Mouse (Mus musculus) monocyte, adult 2 months (primary cell): ENCODE data around the gene Ahdc1.
"Not testable (repeated sequence)": the region's sequence is repeated elsewhere in the genome, so short reads cannot be mapped to it uniquely, and the experiment has no call there.

ENCODE experiments used
- DNase-seq, 2 experiments: peaks; one replicate each; pipeline ENCODE4 v3.0.0; 2022; ENCODE audit warnings: low spot score in 2 of 2, low read depth in 1 of 2

The Ahdc1 gene

DNA sequence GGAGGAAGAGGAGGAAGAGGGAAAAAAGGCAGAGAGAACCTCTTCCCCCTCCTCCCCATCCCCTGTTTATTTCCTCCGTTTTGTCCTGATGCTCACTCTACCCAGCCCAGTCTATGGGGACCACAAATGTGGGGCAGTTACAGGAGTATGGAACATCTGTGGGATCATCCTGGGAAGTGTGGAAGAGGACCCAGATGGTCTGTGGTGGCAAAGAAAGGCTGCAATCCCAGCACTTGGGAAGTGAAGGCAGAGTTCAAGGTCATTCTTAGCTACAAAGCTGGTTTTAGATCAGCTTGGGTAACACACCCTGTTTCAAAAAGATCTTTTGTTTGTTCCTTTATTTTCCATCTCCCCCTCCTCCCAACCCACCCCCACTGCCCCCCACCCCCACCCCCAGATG, 83.2 kb downstream of the Ahdc1 start:
- no peak for DNase-seq

DNA sequence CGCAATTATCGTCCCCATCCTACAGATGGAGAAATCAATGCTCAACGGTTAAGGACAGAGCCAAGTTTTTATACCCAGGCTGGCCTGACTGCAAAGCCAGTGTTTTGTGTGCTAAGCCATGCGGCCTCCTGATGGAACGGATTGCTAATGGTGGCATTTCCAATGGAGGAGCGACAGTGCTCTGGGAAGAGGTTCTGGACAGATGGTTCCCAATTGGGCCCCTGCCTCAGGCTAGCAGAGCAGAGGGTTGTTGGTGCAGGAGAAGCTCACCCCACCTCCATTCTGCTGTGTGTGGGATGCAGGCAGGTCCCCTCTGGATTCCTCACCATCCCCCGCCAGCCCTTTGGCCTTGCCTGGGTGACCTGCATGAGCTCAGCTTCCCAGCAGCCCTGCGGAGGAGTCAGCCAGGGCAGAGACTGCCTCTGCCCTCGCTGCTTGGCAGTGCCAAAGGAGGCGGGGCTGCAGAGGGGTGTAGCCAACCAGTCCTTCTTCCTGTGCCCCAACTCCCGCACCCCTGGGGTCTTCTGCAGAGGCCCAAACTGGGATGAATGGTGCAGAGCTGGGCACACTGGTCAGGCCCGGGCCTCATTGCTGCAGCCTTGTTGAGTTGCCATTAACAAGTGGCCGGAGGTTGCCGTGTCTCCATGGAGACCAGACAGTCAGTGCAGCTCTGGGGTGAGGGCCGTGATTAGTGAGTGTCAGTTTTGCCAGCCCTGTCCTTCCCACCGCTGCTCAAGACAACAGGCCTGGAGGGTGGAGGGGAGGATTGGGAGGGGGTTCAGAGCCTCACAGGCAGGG, 84.1 kb downstream of the Ahdc1 start:
- DNase-seq = no peak

DNA sequence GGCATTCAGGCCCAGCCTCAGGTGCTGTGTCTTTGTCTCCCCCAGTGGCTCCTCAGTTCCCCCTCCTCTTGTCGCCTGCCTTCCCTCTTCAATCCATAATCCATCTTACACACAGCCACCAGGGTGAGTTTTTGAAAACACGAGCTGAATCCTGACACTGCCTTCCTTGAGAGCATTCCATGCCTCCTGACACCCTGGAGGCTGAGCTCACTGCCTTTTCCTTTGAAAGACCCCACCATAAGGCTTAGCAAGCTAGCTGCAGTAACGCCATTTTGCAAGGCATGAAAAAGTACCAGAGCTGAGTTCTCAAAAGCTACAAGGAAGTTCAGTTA, 84.6 kb downstream of the Ahdc1 start:
- DNase-seq = not testable (repeated sequence)

DNA sequence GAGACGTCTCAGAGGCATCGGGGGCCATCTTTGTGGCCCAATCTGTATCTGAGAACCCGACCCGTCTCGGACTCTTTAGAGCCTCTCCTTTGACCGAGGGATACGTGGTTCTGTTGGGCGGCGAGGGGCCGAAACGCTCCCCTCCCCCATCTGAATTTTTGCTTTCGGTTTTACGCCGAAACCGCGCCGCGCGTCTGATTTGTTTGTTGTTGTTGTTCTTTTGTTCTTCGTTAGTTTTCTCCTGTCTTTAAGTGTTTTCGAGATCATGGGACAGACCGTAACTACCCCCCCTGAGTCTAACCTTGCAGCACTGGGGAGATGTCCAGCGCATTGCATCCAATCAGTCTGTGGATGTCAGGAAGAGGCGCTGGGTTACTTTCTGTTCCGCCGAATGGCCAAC, 85.6 kb downstream of the Ahdc1 start:
- DNase-seq = not testable (repeated sequence)

DNA sequence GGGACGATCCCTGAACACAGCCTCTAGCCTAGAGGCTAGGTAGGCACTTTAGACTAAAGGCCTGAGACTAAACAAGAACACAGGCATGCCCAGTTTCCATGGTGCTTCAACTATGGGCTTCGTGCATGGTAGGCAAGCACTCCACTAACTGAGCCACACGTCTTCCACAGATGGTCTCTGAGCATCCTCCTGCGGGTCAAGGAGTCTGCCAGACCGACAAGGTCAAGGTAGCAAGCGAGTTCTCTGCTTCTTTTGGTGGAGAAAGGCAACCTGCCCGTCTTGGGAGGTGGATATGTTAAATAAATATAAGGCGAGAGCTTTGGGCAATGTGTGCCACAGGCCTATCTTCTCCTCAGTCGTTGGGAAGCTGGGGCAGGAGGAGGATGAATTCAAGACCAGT, 90.7 kb downstream of the Ahdc1 start:
- DNase-seq = no peak

DNA sequence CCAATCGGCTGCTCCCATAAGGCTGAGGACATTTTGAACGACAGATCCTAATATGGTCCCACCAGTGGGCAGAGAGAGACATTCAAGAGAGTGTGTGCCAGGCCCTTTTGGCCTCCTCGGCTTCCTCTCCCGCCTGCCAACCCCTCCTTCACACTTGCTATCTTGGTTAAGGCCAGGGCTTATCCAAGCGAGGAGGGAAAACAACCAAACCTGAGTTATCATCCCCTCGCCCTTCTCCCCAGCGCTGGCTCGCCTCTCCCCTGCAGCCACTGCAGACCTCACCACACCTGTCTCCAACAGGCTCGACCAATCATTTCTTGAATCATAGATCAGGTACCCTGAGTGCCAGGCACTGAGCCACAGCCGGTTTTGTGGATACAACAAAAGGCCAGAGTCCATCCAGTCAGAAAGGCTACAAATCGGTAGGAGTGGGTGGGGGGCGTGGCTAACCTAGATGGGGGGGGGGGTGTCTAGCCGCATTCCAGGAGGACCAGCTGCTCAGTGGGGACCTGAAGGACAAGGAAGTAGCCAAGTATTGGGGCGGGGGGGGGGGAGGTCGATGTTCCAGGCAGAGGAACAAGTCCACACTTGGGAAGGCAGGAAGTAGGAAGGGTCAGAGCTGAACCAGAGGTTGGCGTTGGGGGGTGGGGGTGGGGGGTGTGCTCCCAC, 92.6 kb downstream of the Ahdc1 start:
- DNase-seq = no peak

DNA sequence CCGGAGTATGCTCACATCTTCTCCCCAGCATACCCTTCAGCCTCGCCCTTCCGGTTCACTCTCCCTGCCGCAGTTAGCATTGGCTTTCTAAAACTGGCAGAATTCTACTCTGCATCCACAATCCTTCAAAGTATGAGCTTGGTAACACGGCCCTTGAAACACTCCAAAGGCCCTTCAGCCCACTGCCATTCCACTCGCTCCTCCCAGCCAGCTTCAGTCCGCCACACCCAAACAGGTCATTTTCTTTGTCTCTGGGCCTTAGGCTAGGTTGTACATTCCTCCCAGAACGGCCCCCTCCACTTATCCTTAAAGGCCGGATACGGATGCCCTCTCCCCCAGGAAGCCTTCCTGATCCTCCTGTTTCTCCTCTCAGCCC, 93.1 kb downstream of the Ahdc1 start:
- no peak for DNase-seq

DNA sequence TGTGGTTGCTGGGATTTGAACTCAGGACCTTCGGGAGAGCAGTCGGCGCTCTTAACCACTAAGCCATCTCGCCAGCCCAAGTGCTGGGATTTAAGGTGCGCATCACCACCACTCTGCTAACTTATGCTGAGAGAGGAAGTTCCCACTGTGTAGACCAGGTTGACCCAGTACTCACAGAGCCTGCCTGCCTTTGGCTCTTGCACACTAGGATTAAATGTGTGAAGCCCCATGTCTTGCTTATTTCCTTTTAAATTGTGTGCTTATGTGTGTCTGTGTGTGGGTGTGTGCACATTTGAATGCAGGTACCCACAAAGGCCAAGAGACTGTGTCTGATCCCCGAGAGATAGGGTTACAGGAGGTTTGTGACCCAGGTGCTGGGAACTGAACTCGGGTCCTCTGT, 95.6 kb downstream of the Ahdc1 start:
- DNase-seq = no peak

DNA sequence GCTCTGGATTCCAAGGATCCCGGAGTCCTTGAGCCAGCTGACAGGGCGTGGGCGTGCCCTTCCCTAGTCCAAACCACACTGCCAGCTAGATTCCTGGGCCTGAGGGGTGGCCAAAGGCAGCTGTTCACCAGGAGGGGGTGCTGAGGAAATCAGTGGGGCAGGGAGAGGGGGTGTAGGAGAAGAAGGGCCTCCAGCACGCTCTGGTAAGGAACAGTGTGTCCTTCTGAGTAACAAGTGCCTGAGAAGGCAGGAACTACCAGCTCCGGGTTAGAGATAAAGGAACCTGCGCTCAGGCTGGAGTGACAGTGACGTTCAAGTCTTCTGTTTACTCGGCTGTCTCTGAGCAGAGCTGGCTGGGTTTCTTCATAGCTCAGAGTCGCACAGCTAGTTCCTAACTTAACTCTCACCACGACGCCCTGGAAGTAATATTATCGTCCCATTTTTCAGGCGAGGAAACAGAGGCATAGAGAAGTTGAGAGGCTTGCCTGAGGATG, 96.8 kb downstream of the Ahdc1 start:
- DNase-seq = no peak

DNA sequence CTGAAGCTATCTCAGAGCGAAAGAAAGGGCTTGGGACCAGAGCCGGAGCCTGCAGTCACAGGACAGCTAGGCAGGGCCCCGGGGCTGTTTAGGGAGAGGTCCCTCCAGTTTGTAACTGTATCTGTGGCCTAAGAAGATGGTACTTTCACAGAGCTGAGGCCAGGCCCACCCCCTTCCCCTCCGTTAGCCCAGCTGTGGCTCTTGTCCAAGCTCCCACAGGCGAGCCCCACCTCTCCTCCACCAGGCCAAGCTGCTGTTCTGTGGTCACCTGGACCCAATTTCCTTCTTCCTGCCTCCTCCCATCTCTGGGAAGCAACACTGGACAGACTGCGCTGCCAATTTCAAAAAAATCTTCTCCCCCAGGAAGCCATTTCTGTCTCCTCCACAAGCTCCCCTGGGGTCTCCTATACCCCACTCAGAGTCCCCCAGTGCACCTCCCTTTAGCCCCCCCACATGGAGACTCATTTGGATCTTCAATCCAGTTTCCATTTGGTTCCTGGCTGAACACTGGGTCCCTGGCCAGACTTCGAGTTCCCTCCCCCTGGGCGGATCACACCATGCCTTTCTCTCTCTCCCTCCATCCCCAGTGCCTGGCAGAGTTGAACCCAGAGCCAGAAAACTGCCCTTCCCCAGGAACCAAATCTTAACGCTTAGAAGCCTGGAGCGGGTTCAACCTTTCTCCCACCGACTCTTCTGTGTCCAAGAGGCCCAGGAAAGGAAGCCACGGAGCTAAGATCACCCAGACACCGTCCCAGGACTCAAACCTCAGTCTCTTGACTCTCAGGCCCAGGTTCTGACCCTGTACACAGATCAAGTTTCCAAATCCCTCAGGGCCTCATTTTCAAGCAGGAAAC, 97.6 kb downstream of the Ahdc1 start:
- DNase-seq = no peak

DNA sequence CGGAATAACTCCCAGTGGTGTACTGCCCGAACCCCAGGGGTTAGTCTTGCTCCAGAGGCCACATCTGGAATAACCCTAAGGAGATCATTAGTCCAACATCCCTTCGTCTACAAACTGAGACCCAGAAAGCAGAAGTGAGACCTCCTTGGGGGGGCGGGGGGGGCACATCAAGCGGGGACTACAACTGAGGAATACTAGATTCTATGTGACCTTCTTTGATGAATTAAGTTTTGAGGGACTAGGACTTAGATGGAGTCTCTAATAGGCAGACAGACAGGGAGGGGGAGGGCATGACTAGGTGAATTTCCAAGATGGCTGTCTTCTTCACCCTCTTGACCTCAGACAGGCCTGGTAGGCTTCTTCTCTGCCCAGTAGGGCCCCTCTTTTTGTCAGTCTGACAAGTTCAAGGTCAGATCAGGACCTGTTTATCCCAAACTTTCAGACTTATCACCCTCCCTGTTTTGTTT, 98.3 kb downstream of the Ahdc1 start:
- DNase-seq = no peak

DNA sequence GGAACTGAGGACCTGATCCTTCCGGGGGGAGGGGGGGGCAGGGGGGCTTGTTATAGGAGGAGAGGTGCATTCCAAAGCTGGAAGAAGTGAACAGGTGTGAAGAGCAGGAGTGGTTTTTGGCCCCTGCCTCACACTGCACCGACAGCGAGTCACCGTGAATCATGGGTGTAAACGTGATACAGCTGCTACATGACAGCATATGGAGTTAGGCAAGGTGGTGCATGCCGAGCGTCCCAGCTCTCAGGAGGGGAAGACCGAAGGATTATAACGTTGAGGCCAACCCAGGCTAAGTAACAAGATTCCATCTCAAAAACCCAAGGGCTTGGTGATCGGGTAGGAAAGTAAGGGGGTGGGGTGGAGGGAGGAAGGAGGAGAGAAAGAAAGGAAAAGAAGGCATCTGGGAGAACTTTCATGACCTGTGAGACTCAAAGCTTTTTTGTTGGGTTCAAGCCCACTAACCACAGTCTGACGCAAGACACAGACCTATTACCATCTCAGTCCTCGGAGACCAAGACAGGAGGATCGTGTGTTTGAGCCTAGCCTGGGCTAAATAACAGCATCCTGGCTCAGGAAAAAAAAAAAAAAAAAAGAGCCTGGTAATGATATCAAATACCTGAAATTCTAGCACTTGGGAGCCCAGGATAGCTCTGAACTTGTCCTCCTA, 101.2 kb downstream of the Ahdc1 start:
- no peak for DNase-seq

DNA sequence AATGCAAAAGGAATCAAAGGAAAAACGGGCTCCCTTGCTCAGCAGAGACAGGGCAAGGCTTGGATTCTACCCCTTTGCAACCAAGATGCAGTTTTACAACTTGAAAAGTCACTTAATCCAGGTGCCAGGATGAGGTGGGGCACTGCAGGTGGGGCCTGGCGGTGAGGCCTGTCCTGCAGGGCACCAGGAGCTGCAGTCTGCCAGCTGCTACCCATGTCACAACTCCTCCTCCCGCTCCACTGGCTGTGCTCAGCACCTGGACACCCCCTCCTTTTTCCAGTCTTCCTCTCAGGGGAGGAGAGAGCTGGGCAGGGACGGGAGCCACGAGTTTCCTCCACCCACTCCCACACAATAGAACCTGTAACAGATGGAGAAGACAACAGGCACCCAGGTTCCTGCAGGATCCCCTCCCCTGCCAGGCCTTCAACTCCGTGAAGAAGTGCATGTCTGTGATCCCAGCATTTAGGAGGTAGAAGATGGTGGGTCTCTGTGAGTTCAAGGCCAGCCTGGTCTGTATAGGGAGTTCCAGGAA, 102.4 kb downstream of the Ahdc1 start:
- DNase-seq = no peak

DNA sequence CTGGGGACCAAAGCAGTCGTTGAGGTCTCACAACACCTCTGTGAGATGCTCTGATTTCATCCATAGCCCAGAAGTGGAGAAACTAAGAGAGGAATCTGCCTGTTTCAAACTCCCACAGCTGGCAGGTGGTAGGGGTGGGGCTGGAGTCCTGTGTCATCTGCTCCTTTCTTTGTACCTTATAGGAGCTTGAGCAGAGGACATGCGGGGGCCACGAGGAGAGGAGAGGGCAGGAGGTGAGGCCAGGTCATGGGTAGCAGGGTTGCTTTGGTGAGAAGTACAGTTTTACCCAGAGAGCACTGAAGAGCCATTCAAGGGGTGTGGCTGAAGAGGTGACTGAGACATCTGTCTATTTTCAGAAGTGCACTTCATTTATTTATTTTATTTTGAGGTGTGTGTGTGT, 103.7 kb downstream of the Ahdc1 start:
- DNase-seq = no peak

DNA sequence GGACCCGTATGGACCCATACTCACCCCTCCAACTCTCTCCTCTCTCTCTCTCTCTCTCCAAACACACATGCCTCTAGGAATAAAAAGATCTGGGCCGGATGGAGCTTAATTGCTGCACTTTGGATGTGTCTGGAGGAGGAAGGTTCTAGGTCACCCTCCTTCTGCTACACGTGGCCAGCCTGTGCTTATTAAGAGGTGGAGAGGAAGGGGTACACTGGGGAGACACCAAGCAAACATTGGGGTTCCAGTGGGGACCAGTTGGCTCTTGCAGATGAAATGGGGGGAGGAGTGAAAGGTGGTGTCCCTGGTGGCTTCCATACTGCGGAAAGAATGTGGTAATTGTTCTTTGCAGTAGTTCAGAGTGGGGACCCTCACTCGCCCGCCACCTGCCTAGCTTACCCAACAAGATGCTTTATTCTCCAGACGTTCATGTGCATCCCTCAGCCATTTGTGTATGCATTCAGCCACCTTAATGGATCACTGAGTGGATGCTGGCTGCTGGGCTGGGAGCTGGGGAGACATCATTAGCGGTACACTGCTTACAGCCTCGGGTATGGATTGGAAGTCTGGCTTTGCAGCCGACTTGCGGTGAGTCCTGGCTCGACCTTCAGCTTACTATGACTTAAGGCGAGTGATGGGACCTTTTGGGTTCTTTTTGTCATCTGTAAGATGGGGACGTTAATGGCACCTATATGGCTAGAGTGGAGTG, 104.8 kb downstream of the Ahdc1 start:
- no peak for DNase-seq

DNA sequence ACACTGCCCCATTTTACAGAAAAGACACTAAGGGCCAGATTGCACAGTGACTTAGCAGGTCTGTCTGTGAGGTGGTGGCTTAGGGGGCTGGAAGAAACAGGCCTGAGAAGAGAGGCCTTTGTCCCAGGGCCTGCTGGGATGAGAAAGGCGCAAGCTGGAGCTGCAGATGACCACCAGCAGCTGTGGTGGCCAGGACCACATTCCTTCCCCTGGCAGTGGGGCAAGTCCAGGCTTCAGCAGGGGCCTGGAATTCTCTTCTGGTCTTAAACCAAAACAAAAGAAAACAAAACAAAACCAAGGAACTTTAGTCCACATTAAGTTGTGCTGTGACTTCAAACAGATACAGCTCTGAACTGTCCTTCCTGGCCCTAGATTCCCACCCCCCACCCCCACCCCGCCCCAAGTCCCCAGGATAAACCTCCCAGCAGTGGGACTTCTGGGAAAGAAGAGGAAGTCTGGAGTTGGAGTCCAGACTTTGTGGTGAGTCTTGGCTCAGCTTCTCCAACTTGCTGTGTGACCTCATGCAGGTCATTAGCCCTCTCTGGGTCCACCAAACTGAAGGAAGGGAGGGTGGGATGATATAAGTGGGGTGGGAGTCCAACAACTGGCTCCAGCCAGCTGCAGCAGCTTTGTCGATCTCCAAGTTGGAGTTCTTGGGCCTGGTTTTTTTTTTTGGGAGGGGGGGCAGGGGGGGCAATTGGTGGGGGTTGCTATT, 105.9 kb downstream of the Ahdc1 start:
- no peak for DNase-seq

DNA sequence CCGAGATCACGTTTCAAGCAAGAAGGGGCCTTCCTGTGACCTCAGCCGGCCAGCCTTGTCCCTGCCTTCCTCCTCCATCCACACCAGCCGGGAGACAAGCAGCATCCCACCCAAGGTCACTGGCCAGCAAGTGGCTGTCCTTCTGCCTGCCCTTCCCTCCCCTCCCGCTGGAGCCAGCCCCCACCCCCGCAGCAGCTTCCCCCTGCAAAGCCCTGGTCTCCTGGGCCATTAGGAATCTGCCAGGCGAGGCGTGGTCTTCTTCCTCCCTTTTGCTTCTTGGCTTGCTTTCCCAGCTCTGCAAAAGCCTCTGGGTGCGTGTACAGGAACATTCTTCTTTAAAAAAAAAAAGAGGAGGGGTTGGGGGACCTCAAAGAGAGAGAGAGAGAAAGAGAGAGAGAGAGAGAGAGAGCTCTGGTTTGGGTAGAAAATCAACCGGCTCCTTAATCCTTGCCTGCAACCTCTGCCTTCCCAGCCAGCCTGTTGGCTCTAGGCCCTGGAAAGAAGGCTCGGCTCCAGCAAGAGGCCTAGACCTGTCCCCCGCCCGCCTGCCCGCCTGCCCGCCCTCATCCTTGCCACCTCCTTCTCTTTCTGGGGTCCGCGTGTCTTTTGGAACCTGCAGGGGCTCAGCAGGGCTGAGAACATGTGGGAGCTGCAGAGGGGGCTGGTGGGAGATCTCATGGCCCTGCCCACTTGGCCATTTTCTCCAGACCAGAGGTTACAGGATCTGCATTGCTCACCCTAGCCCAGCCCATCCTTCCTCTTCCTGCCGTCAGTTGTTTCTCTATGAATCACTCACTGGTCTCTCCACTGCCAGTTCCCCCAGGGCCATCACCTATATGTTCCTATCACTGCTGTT, 106.7 kb downstream of the Ahdc1 start:
- peak in 1 of 2 experiments; percentile 29 for DNase-seq

DNA sequence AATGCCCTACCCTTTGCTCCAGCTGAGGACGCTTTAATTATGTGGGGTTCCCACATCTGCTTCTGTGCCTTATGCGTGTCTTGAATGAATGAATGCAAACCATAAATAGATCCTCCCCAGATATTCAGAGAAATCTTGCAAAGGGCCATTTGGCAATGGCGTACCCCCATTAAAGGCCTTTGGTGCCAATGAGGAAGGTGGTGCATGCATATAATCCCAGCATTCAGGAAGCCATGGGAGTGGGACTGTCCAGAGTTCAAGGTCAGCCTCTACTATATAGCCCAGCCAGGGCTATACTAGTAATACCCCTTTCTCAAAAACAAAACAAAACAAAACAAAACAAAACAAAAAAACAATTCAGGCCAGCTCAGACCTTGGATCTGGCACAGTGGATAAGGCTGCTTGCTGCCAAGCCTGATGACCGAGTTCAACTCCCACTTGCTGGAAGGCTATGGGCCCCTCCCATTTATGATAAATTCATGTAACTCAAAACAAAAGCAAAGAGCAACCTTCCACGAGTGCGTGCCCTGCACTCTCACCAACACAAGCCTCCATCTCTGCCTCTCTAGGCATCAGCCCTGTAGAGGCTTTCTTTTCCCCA, 107.8 kb downstream of the Ahdc1 start:
- no peak for DNase-seq
